19 mouse cellular contexts compared by ENCODE assay signal in genomic region chr17:44367561-44367960, GRCm38 (mm10).
DNase-seq lines count a peak whose midpoint lies in the region.
"Had no signal": no experiment of that assay in that cellular context is flagged by ENCODE, and none has a peak within 500 bp of the region (broad histone marks: within the 10 kb centered on the region; RNA-seq: fewer than 3 reads in every experiment).

No protein-coding gene starts in this region.

- no peaks in the 10 kb centered on the region; the same call in 1 of the 2 replicates for H3K9me3 ChIP-seq in embryonic facial prominence, embryonic 10.5 days

- WGBS in embryonic facial prominence, embryonic 10.5 days: 43% methylated on average over 5 of the region's 5 CpGs

- H3K36me3 ChIP-seq in embryonic facial prominence, embryonic 10.5 days (replicated peaks): no peaks in the 10 kb centered on the region

- DNase-seq in cerebellum, postnatal 14 days: peak; percentile 64 to 88
- no peak for DNase-seq in cerebellum, adult 11-12 months
- DNase-seq in gastrocnemius, postnatal 14 days: peak; percentile 10
- no peak for DNase-seq in gastrocnemius, adult 18-20 months (ENCODE audit: low spot score)
- peak; percentile 69 for DNase-seq in left cerebral cortex, postnatal 4 days
- DNase-seq in left cerebral cortex, postnatal 25 days (ENCODE audit: low spot score in 2 of 2): no peak
- DNase-seq in embryonic facial prominence, embryonic 10.5 days (ENCODE audit: low spot score): peak; percentile 36
- DNase-seq: adrenal gland, adult 8-10 months; gastrocnemius, postnatal 25 days; heart, postnatal 14 days; kidney, adult 11 months; kidney, postnatal 10 days; layer of hippocampus, postnatal 36 days; lung, adult 18-20 months; lung, postnatal 36 days; right cerebral cortex, adult 18-20 months; thymus, postnatal 14 days had no signal

- intact Hi-C loops in gastrocnemius, postnatal 14 days (cut with DNase I; ENCODE audit: low total_unique reads): no loop called here
- intact Hi-C loops in left cerebral cortex, postnatal 4 days (cut with DNase I): no loop called here
- intact Hi-C loops in left cerebral cortex, postnatal 25 days (cut with DNase I): no loop called here

- H3K4me1 ChIP-seq in embryonic facial prominence, embryonic 10.5 days: peaks cover 8% of the 10 kb centered on the region

- H3K4me3 ChIP-seq in embryonic facial prominence, embryonic 10.5 days: no peak overlapping the region
- H3K4me3 ChIP-seq: layer of hippocampus, adult 2 months had no signal

- H3K27me3 ChIP-seq in embryonic facial prominence, embryonic 10.5 days (replicated peaks; ENCODE audit: low read depth, poor library complexity, severe bottlenecking): no peaks in the 10 kb centered on the region
- H3K27me3 ChIP-seq: Patski had no signal

- H3K27ac ChIP-seq in embryonic facial prominence, embryonic 10.5 days (replicated peaks): peak overlapping the region; percentile 19; the same call in 1 of the 2 replicates
- H3K27ac ChIP-seq: layer of hippocampus, adult 2 months had no signal

Comparison
In these comparisons a context has a peak if more than half of its experiments do, and no peak if none do; other contexts are left out.
1. DNase-seq: peak in cerebellum, postnatal 14 days (2 of 2), gastrocnemius, postnatal 14 days (single experiment), left cerebral cortex, postnatal 4 days (single experiment) and embryonic facial prominence, embryonic 10.5 days (single experiment); none in cerebellum, adult 11-12 months (single experiment), gastrocnemius, adult 18-20 months (single experiment) and left cerebral cortex, postnatal 25 days (0 of 2).